Mouse (Mus musculus) R1 (cell line): ENCODE results near the gene Fam243.

Experiments
- DNase-seq: peaks from one replicate; pipeline ENCODE4 v3.0.0-alpha.2; 2018; ENCODE audit warnings: low read depth, low spot score

The Fam243 gene

GRCm38 (mm10) chr16:92320361-92320760 lies 880 bp downstream of the Fam243 start:
- DNase-seq, result no peak

GRCm38 (mm10) chr16:92319353-92320109 lies 1.7 kb downstream of the Fam243 start:
- peak; percentile 83 for DNase-seq

GRCm38 (mm10) chr16:92316049-92316738 lies 5.0 kb downstream of the Fam243 start:
- no peak for DNase-seq

GRCm38 (mm10) chr16:92313953-92314741 lies 7.1 kb downstream of the Fam243 start:
- DNase-seq, result peak; percentile 70

DNA sequence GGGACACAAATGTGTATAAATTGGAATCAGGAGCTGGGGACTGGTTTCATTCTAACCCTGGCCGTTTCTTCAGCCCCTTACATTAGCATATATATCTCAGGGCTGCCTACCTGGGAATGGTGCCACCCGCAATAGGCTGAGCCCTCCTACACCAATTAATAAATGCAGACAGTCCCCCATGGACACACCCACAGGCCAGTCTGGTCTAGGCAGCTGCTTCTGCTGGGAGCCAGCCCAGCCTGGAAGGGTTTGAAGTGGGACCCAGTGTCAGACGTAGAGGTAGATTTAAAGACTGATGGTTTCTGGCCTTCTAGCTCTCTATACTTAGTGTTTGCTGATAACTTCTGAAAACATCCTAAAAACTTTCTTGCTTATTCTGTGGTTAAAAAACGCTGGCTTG lies 12.1 kb downstream of the Fam243 start:
- DNase-seq, result no peak

- no peak for DNase-seq
Observed at GRCm38 (mm10) chr16:92307947-92308346, 13.3 kb downstream of the Fam243 start.

- DNase-seq, result peak; percentile 69
Observed at GRCm38 (mm10) chr16:92305519-92305918, 15.7 kb downstream of the Fam243 start.

GRCm38 (mm10) chr16:92302506-92302905 lies 18.7 kb downstream of the Fam243 start:
- peak; percentile 21 for DNase-seq

GRCm38 (mm10) chr16:92301989-92302388 lies 19.3 kb downstream of the Fam243 start:
- DNase-seq, result no peak

DNA sequence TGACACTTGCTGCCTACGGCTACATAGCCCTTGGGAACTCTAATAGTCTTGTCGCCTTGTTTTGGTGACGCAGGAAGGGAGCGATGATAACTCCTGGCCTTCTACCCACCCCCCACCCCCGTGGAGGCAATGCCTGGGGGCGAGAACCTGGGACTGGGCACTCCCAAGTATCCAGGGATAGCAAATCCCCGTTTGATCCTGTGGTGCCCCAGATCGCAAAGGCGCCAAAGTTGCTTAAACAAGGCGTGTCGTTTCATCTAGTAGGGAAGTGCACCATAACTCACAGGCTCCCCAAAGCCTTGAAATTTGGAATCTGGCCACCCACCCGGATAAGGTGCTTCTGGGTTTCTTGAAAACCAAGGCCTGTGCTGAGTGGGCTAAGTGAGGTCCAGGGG lies 19.8 kb downstream of the Fam243 start:
- no peak for DNase-seq

DNA sequence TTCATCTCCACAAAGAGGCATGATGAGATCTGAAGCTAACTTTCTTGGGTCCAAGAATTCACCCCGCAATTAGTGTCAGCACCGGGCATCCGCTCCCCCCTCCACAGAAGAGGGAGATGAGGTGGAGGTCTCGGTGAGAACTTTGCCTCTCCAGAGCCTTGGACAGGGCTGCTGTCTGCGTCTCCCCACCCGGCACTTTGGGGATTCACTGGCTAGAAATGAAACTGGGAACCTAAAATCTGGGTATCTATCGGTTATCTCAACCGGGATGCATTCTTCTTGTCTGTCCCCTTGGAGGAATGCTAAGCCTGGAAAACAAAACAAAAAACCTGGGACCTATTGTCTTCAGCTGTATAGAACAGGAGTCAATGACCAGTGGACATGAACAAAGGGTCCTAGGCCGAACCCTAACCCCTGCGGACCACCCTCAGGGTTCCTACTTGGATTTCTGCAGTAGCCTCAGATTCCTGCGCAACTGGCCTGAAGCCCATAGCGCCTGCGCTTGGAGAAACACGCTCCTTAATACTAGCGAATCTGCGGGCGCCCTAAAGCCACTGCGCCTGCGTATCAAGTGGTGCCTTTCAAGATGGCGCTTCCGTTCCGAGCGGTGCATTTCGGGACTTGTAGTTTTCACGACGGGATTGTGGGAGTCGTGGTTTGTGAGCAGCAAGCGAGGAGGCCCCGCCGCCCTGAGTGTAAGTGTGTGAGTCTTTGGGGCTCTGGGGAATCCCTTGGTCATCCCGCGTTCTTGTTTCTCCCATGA lies 20.4 kb downstream of the Fam243 start, which contains the start of gene Smim11:
Gene Smim11, plus strand, starts transcription at position 638 of the 763 bp plus-strand sequence.
- peak; percentile 98 for DNase-seq

DNA sequence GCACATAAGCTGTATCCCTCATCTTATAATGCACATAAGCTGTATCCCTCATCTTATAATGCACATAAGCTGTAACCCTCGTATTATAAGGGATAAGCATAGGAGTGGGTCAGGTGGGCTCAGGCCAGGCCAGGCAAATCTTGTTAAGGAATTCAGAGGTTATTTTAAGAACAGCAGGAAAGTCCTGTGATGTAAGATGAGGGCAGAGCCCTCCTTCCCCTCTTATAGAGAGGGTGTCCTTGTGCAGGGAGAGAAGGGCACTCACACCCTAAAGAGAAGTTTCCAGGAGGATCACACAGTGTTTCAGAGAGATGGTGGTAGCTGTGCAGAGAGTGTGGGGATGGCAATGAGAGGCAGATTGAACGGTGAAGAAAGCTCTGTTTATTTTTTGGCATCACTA lies 25.9 kb downstream of the Fam243 start:
- DNase-seq, result no peak

DNA sequence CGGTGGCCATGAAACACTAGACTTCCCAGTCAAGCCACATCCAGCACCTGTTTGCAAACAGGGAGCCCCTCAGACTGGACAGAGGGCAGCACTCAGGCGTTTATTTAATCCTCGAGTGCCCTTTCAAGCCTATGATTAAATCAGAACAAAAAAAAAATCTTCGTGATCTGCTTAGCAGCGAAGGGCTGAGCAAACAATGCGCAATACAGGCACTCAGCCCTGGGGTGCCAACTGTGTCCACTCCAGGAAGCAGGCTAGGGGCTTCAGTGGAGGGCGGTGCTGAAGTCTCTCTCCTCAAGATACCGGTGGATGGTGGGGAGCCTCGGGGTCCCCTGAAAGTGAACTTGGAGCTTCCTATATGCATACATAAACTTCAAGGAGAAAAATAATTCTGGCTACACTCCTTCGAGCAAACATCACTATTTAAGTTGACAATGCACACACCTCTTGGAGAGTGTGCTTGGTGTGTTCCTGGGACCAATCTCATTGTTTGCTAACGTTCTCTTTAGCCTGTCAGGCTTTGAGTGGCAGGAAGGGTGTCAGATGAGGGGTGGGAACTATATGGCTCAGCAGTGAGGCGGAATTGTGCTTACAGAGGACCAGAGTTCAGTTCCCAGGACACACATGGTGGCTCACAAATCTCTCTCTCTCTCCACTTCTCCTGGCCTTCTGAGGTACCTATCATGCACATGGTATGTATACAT lies 26.8 kb downstream of the Fam243 start:
- DNase-seq, result no peak

DNA sequence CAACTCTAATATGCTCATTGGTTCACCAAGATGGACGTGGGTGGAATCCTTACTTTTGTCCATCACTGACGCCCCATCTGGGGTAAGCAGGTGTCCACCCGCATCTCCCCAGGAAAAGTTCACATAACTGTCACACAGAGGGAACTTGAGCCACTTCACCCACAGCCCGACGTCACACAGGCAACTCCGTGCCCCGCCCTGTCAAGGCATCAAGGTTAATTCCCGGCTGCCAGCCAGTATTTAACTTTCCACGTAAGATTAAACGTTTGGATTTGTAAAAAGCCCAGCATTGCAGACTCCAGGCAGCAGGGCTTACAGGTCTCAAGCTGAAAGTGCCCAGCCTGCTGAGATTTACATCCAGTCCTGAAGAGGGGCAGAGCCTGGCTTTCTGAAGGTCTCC lies 29.1 kb downstream of the Fam243 start, which contains the start of gene Kcne2:
Gene Kcne2, plus strand, starts transcription at position 289 of the 400 bp plus-strand sequence.
- DNase-seq, result no peak

DNA sequence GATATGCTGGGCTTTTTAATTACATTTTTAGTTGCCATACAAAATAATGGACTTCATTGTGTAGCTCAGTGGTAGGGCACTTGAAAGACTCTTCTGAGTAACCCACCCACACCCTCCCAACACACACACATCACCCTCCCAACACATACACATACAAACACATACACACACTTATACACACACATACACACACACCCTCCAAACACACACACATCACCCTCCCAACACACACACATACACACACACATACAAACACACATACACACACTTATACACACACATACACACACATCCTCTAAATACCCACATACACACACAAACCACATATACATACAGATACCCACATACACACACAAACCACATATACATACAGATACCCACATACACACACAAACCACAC lies 31.2 kb downstream of the Fam243 start:
- DNase-seq, result no peak

DNA sequence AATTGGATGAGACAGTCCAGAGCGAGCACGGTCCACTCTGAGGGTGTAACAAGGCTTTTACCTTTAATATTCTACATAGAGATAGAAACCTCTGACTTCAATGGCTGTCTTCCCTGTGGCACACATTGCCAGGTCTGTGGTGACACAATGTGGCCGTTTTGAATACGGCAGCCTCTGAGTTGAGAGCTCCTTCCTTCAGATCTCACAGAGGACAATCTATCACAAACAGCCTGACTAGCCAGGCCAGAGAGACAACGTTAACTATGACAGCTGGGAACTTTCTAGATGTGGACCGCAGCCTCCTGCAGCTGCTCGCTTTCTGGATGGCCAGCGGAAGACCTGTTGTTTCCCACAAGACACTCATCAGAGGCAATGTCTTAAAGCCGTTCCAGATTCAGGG lies 32.5 kb downstream of the Fam243 start:
- DNase-seq, result no peak

DNA sequence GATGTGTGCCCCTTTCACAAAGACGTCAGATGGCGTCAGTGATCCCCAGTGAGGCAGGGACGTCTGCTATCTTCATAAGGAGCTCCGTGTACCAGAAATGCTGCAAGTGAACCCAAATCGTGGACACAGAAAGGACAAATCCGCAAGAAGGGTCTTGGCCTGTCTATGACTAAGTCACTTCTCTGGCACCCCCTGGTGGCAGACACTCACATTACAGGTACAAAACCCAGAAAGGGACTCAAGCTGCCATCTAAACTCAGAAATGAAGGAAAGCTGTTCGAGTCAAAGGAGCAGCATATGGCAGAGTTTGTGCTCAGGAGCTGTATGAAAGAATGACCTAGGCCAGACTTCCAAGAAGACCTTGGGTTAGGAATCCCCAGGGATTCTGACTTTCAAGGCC lies 34.6 kb downstream of the Fam243 start:
- DNase-seq, result peak; percentile 85

DNA sequence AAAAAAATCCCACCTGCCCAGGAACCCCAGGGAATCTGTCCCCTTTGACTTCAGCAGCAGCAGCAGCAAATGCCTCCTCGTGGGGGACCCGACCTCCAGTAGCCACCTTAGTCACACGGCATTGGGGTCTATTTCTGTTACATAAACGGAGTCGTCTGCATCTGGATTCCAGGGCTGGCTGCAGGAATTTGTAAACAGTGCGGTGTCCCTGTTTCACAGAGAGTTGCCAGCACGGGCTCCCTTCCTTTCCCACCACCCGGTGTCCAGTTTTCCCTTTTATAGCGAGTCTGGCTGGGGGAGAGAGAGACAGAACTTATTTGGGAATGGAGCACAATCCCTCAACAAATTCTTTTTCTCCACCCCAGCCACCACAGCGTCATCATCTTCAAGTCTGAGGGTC lies 36.2 kb downstream of the Fam243 start:
- DNase-seq, result no peak

DNA sequence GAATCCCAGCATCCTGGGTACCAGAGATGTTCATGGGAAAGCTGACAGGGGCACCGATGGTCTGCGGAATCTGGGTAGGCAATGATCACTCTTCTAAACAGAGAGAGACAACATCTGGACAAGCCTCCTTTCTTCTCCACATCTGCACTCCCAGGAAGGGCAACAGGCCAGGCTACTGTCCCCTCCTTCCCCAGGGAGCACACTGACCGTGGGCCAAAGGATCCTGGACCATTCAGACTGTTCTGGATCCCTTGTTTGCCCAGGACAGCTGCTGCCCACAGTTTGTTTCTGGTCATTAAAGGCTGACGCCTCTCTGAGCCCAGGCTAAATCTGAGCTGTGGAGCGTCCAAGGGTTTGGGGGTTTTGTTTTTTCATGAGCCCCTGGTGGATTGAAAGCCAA lies 38.6 kb downstream of the Fam243 start:
- no peak for DNase-seq

DNA sequence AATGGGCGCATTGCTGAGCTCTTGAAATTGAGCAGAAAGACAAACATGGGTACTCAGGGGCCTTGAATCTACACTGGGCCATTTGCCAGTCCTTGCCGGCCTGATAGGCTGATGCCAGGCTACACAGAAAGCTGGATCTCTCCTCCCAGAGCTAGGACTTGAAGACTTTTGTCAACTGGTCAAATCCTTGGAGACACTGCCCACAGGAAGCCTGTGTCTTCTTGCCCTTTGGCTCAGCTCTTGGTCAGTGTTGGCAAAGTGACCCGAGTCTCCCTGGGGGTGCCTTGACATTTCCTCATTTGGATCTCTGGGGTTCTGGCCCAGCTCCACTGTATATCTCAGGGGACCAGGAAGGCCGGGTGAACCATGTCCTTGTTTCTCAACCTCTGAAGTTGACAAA lies 45.7 kb downstream of the Fam243 start:
- no peak for DNase-seq

DNA sequence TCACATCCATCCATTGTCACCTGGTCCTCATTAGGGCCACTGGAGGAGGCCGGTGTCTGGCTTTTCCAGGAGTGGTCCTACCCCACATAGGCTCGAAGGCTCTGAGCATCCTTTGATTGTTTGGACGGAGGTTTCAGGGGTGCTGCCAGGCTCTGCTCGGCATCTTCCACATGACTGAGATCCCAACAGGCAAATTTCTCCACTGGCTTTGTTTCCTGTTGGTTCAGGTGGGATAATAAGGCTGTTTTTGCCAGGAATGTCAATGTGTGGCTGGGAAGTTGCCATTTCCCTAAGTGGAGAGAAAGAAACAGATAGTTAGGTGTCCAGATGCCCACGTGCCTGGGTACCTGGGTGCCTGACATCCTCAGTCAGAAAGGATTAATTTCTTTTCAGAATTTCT lies 46.7 kb downstream of the Fam243 start:
- no peak for DNase-seq
